Mouse (Mus musculus) embryonic facial prominence, embryonic 12.5 days (tissue): Measurements from ENCODE around the gene Pak3. TPM values are rescaled to one million over a fixed set of nuclear protein-coding genes. Genes with fewer than 3 reads are reported as not detected.
"Not testable (repeated sequence)": the region's sequence is repeated elsewhere in the genome, so short reads cannot be mapped to it uniquely, and the experiment has no call there.

ENCODE experiments used
- ATAC-seq: fragments of 200-750 bp; cut with Nextera tagmentation; 2 replicates; pipeline ENCODE4 v1.8.0; 2017; ENCODE audit not compliant: insufficient number of reproducible peaks, insufficient read depth, low FRiP score, low TSS enrichment
- H3K27ac ChIP-seq: fragments of 300-500 bp; sonication (generic); 2 replicates; pipeline ENCODE4 v1.5.1; 2016; ENCODE audit warnings: mild to moderate bottlenecking
- H3K27me3 ChIP-seq: fragments of 300-500 bp; sonication (generic); 2 replicates; pipeline ENCODE4 v1.6.1; 2016; ENCODE audit warnings: mild to moderate bottlenecking, moderate library complexity
- H3K36me3 ChIP-seq: fragments of 300-500 bp; sonication (generic); 2 replicates; pipeline ENCODE4 v1.6.1; 2016; ENCODE audit warnings: mild to moderate bottlenecking
- H3K4me1 ChIP-seq: fragments of 300-500 bp; sonication (generic); 2 replicates; pipeline ENCODE4 v1.6.1; 2016
- H3K4me2 ChIP-seq: fragments of 300-500 bp; sonication (generic); replicated peaks from 2 replicates; pipeline ENCODE4 v1.6.1; 2016; ENCODE audit warnings: mild to moderate bottlenecking, moderate library complexity
- H3K4me3 ChIP-seq: fragments of 300-500 bp; sonication (generic); 2 replicates; pipeline ENCODE4 v1.5.1; 2016; ENCODE audit warnings: mild to moderate bottlenecking
- H3K9ac ChIP-seq: fragments of 300-500 bp; sonication (generic); 2 replicates; pipeline ENCODE4 v1.6.1; 2016; ENCODE audit warnings: mild to moderate bottlenecking, moderate library complexity
- H3K9me3 ChIP-seq: fragments of 300-500 bp; sonication (generic); 2 replicates; pipeline ENCODE4 v1.6.1; 2016; ENCODE audit warnings: mild to moderate bottlenecking, moderate library complexity
- WGBS: fragments of 180-500 bp; shearing (Covaris S2); methylation state at CpG from one replicate; pipeline ENCODE4 v1.1.7; 2016; 5-methylcytosine and 5-hydroxymethylcytosine counted together
- polyA plus RNA-seq: library from polyadenylated mRNA; unstranded; fragments of >200 nt; fragmentation: Nextera tagmentation; extraction: Ambion mirVana; gene quantifications from 2 replicates; pipeline ENCODE4 v1.2.1, GENCODE M21; 2016

The Pak3 gene
- 22.7 and 25.7 TPM in 2 replicates for polyA plus RNA-seq

- no peaks in the 10 kb centered on the region for H3K4me1 ChIP-seq
- H3K9ac ChIP-seq, result peak within 1 kb of the TSS; percentile 42
- peak within 1 kb of the TSS; percentile 52 for H3K4me2 ChIP-seq
- 12% methylated on average over 23 of the region's 23 CpGs for WGBS
- peaks cover 6% of the 10 kb centered on the region for H3K27me3 ChIP-seq
- H3K27ac ChIP-seq, result 0 out of 2 replicates have a peak within 1 kb of the TSS, but pooled peaks have one; percentile 23
- no peaks in the 10 kb centered on the region for H3K36me3 ChIP-seq
- peak within 1 kb of the TSS; percentile 39 for H3K4me3 ChIP-seq
- ATAC-seq, result 0 out of 2 replicates have a peak, but pooled peaks have one; percentile 72
- H3K9me3 ChIP-seq, result no peaks in the 10 kb centered on the region
Measured at GRCm38 (mm10) chrX:143518168-143518901, at the start of gene Pak3. TSS of gene Pak3 (plus strand) at chrX:143518591.

- Histone ChIP-seq H3K4me2 (no peak overlapping the region), H3K9me3 (no peaks in the 10 kb centered on the region), H3K36me3 (no peaks in the 10 kb centered on the region), H3K4me1 (no peaks in the 10 kb centered on the region), H3K27me3 (no peaks in the 10 kb centered on the region), H3K27ac (no peak overlapping the region), H3K9ac (no peak overlapping the region), H3K4me3 (no peak overlapping the region)
- peak; percentile 100 for ATAC-seq
- WGBS, result 81% methylated on average over 3 of the region's 3 CpGs
Measured at GRCm38 (mm10) chrX:143482866-143483265, 35.5 kb upstream of the Pak3 start.

GRCm38 (mm10) chrX:143501053-143501695, 17.2 kb upstream of the Pak3 start:
- ATAC-seq, result no peak
- Histone ChIP-seq H3K27me3 (no peaks in the 10 kb centered on the region), H3K4me2 (no peak overlapping the region), H3K9ac (no peak overlapping the region), H3K27ac (no peak overlapping the region), H3K4me3 (no peak overlapping the region), H3K9me3 (no peaks in the 10 kb centered on the region), H3K4me1 (no peaks in the 10 kb centered on the region), H3K36me3 (no peaks in the 10 kb centered on the region)
- 58% methylated on average over 4 of the region's 4 CpGs for whole genome bisulfite sequencing

GRCm38 (mm10) chrX:143501776-143502365, 16.5 kb upstream of the Pak3 start:
- H3K27me3 ChIP-seq, result no peaks in the 10 kb centered on the region
- 71% methylated on average over 5 of the region's 5 CpGs for WGBS
- H3K4me3 ChIP-seq, result no peak overlapping the region
- no peaks in the 10 kb centered on the region for H3K36me3 ChIP-seq
- H3K9ac ChIP-seq, result no peak overlapping the region
- no peak overlapping the region for H3K27ac ChIP-seq
- no peaks in the 10 kb centered on the region for H3K9me3 ChIP-seq
- no peak for ATAC-seq
- H3K4me1 ChIP-seq, result no peaks in the 10 kb centered on the region
- H3K4me2 ChIP-seq, result no peak overlapping the region

GRCm38 (mm10) chrX:143518917-143519316, 526 bp downstream of the Pak3 start:
- 37% methylated on average over 7 of the region's 7 CpGs for WGBS
- Histone ChIP-seq H3K4me2 (peak overlapping the region; percentile 52), H3K9ac (0 out of 2 replicates have a peak overlapping the region, but pooled peaks have one; percentile 42), H3K27ac (0 out of 2 replicates have a peak overlapping the region, but pooled peaks have one; percentile 23), H3K4me3 (peak overlapping the region; percentile 39), H3K4me1 (no peaks in the 10 kb centered on the region), H3K9me3 (no peaks in the 10 kb centered on the region), H3K27me3 (peaks cover 6% of the 10 kb centered on the region), H3K36me3 (no peaks in the 10 kb centered on the region)
- no peak for ATAC-seq

- H3K9ac ChIP-seq, H3K27ac ChIP-seq, H3K9me3 ChIP-seq, H3K27me3 ChIP-seq, H3K4me1 ChIP-seq, ATAC-seq, H3K36me3 ChIP-seq, H3K4me3 ChIP-seq: not testable (repeated sequence)
- H3K4me2 ChIP-seq, result 0 out of 2 replicates have a peak overlapping the region, but pooled peaks have one; percentile 2
- 68% methylated on average over 5 of the region's 5 CpGs for WGBS
Measured at GRCm38 (mm10) chrX:143519454-143519853, 1.1 kb downstream of the Pak3 start.

- H3K9ac ChIP-seq, result no peak overlapping the region
- H3K9me3 ChIP-seq, result no peaks in the 10 kb centered on the region
- H3K27ac ChIP-seq, result no peak overlapping the region
- peaks cover 6% of the 10 kb centered on the region for H3K27me3 ChIP-seq
- H3K36me3 ChIP-seq, result no peaks in the 10 kb centered on the region
- ATAC-seq, result no peak
- no peaks in the 10 kb centered on the region for H3K4me1 ChIP-seq
- no peak overlapping the region for H3K4me3 ChIP-seq
- no peak overlapping the region for H3K4me2 ChIP-seq
- WGBS, result 33% methylated on average over 1 of the region's 1 CpGs
Measured at GRCm38 (mm10) chrX:143520195-143520594, 1.8 kb downstream of the Pak3 start.

- Histone ChIP-seq H3K9ac (no peak overlapping the region), H3K27me3 (0 out of 2 replicates have a peak, but pooled peaks cover 2% of the 10 kb centered on the region)
- WGBS, result 78% methylated on average over 3 of the region's 3 CpGs
Measured at GRCm38 (mm10) chrX:143532331-143532730, 13.9 kb downstream of the Pak3 start.

GRCm38 (mm10) chrX:143533574-143533973, 15.2 kb downstream of the Pak3 start:
- H3K27me3 ChIP-seq, result 0 out of 2 replicates have a peak, but pooled peaks cover 2% of the 10 kb centered on the region
- H3K9ac ChIP-seq, result no peak overlapping the region
- no peak overlapping the region for H3K4me2 ChIP-seq
- no peaks in the 10 kb centered on the region for H3K9me3 ChIP-seq
- H3K27ac ChIP-seq, result no peak overlapping the region
- H3K4me3 ChIP-seq, result no peak overlapping the region
- H3K4me1 ChIP-seq, result no peaks in the 10 kb centered on the region
- no peaks in the 10 kb centered on the region for H3K36me3 ChIP-seq
- no peak for ATAC-seq
- 78% methylated on average over 3 of the region's 3 CpGs for WGBS

More at GRCm38 (mm10) chrX:143532331-143532730, 13.9 kb downstream of the Pak3 start:
- Histone ChIP-seq H3K36me3 (no peaks in the 10 kb centered on the region), H3K27ac (no peak overlapping the region), H3K4me1 (no peaks in the 10 kb centered on the region), H3K4me2 (no peak overlapping the region), H3K4me3 (no peak overlapping the region), H3K9me3 (no peaks in the 10 kb centered on the region)
- ATAC-seq, result no peak

GRCm38 (mm10) chrX:143542756-143543155, 24.4 kb downstream of the Pak3 start:
- Histone ChIP-seq H3K4me3 (no peak overlapping the region), H3K4me2 (no peak overlapping the region), H3K36me3 (no peaks in the 10 kb centered on the region), H3K27me3 (peaks cover 6% of the 10 kb centered on the region; the same call in 1 of the 2 replicates), H3K4me1 (no peaks in the 10 kb centered on the region), H3K9me3 (no peaks in the 10 kb centered on the region), H3K9ac (no peak overlapping the region), H3K27ac (no peak overlapping the region)
- WGBS, result 61% methylated on average over 2 of the region's 2 CpGs
- ATAC-seq, result no peak

GRCm38 (mm10) chrX:143543186-143543793, 24.9 kb downstream of the Pak3 start:
- Histone ChIP-seq H3K9ac (no peak overlapping the region), H3K27me3 (peaks cover 6% of the 10 kb centered on the region; the same call in 1 of the 2 replicates), H3K36me3 (no peaks in the 10 kb centered on the region), H3K27ac (no peak overlapping the region), H3K9me3 (no peaks in the 10 kb centered on the region), H3K4me1 (no peaks in the 10 kb centered on the region), H3K4me2 (no peak overlapping the region), H3K4me3 (no peak overlapping the region)
- 35% methylated on average over 7 of the region's 7 CpGs for WGBS
- ATAC-seq, result peak; percentile 72; the same call in 1 of the 2 replicates
